Mouse (Mus musculus) stomach, postnatal 0 days (tissue): ENCODE results near the gene Grin3a. TPM values are rescaled to one million over a fixed set of nuclear protein-coding genes. Genes with fewer than 3 reads are reported as not detected.

ENCODE experiments used
- ATAC-seq: fragments of 200-750 bp; cut with Nextera tagmentation; 2 replicates; pipeline ENCODE4 v1.8.0; 2017; ENCODE audit not compliant: low FRiP score, low TSS enrichment
- DNase-seq: peaks from one replicate; pipeline ENCODE4 v3.0.0-alpha.2; 2016; ENCODE audit warnings: low spot score
- H3K27ac ChIP-seq: fragments of 300-500 bp; sonication (generic); replicated peaks from 2 replicates; pipeline ENCODE4 v1.5.1; 2014; ENCODE audit warnings: mild to moderate bottlenecking, control low read depth
- H3K27me3 ChIP-seq: fragments of 300-500 bp; sonication (generic); 2 replicates; pipeline ENCODE4 v1.6.1; 2014; ENCODE audit warnings: low read length; ENCODE audit not compliant: control insufficient read depth, insufficient read depth
- H3K36me3 ChIP-seq: fragments of 300-500 bp; sonication (generic); 2 replicates; pipeline ENCODE4 v1.6.1; 2014; ENCODE audit warnings: low read length, mixed read lengths; ENCODE audit not compliant: control insufficient read depth, insufficient read depth
- H3K4me1 ChIP-seq: fragments of 300-500 bp; sonication (generic); replicated peaks from 2 replicates; pipeline ENCODE4 v1.6.1; 2014; ENCODE audit warnings: antibody characterized with exemption; ENCODE audit not compliant: control insufficient read depth, insufficient read depth
- H3K4me2 ChIP-seq: fragments of 300-500 bp; sonication (generic); replicated peaks from 2 replicates; pipeline ENCODE4 v1.6.1; 2014; ENCODE audit warnings: low read depth, mild to moderate bottlenecking, control low read depth, moderate library complexity
- H3K4me3 ChIP-seq: fragments of 300-500 bp; sonication (generic); 2 replicates; pipeline ENCODE4 v1.5.1; 2014; ENCODE audit warnings: low read depth, low read length, control low read depth
- H3K9ac ChIP-seq: fragments of 300-500 bp; sonication (generic); 2 replicates; pipeline ENCODE4 v1.6.1; 2014; ENCODE audit warnings: mild to moderate bottlenecking, low read length, control low read depth, mixed read lengths
- H3K9me3 ChIP-seq: fragments of 300-500 bp; sonication (generic); 2 replicates; pipeline ENCODE4 v1.6.1; 2016; ENCODE audit warnings: low read length; ENCODE audit not compliant: control insufficient read depth
- CTCF ChIP-seq: IDR thresholded peaks from 2 replicates; pipeline ENCODE4 v1.5.1; 2016; ENCODE audit warnings: antibody characterized with exemption, low read depth, mild to moderate bottlenecking, moderate library complexity
- EP300 ChIP-seq: optimal IDR thresholded peaks from 2 replicates; pipeline ENCODE3; 2016; ENCODE audit warnings: antibody characterized with exemption
- WGBS: fragments of 180-500 bp; shearing (Covaris S2); extraction: QIAGEN DNeasy Blood & Tissue Kit; methylation state at CpG from one replicate; pipeline ENCODE4 v1.1.7; 2014; 5-methylcytosine and 5-hydroxymethylcytosine counted together
- polyA plus RNA-seq: library from polyadenylated mRNA; unstranded; fragments of >200 nt; fragmentation: Nextera tagmentation; extraction: Ambion mirVana; gene quantifications from 2 replicates; pipeline ENCODE4 v1.2.1, GENCODE M21; 2015

The Grin3a gene
- polyA plus RNA-seq, 1 experiment from 2014 or later = 0.46 TPM

DNA sequence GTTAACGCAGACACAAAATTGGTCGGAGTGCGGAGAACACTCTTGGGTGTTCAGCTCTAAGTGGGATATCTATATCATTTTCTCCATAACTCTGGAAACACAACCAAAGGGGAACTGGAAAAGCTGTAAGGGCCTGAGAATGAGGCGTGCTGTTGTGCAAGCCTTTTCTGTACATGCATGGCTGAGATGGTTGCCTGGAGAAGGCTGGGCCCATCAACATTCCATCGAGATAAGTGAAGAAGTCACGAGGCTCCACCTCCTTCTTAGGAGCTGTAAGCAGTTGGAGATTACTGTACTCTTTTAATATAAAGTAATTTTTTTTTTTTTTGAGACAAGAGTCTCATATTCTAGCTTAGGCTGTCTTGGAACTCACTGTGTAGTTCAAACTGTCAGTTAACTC is 169.5 kb downstream of the Grin3a start:
- H3K9ac ChIP-seq = no peak overlapping the region
- H3K27ac ChIP-seq = no peak overlapping the region
- H3K36me3 ChIP-seq = no peaks in the 10 kb centered on the region
- 70% methylated on average over 6 of the region's 6 CpGs for WGBS
- ATAC-seq (no peak), DNase-seq (no peak)
- no peaks in the 10 kb centered on the region for H3K9me3 ChIP-seq
- H3K4me1 ChIP-seq = no peaks in the 10 kb centered on the region
- H3K4me3 ChIP-seq = no peak overlapping the region
- H3K4me2 ChIP-seq = no peak overlapping the region
- no peaks in the 10 kb centered on the region for H3K27me3 ChIP-seq
- TF ChIP-seq CTCF (no peak), EP300 (no peak)

DNA sequence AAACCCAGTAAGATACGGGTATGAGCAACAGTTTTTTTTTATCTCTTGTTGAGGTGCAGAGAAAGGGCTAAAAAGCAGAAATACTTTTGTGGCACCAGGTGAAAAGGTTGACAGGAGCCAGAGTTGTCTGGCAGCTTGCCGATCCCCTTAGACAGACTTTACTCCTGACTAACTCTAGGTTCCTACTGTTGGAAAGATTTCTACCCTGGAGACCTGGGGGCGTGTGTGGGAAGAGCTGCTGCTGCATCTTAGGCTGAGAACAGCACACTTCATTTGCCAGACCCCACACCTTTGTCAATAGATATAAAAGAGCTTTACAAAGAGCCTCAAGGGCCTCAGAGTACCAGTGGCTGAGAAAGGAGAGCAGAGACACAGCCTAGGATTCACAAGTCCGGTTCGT is 180.7 kb downstream of the Grin3a start:
- H3K4me2 ChIP-seq = no peak overlapping the region
- WGBS = 83% methylated on average over 5 of the region's 5 CpGs
- no peak overlapping the region for H3K9ac ChIP-seq
- H3K4me3 ChIP-seq = no peak overlapping the region
- TF ChIP-seq EP300 (no peak), CTCF (no peak)
- no peak for ATAC-seq
- H3K9me3 ChIP-seq = no peaks in the 10 kb centered on the region
- H3K27me3 ChIP-seq = no peaks in the 10 kb centered on the region
- no peaks in the 10 kb centered on the region for H3K4me1 ChIP-seq
- no peak for DNase-seq
- H3K36me3 ChIP-seq = peaks cover 4% of the 10 kb centered on the region
- no peak overlapping the region for H3K27ac ChIP-seq

DNA sequence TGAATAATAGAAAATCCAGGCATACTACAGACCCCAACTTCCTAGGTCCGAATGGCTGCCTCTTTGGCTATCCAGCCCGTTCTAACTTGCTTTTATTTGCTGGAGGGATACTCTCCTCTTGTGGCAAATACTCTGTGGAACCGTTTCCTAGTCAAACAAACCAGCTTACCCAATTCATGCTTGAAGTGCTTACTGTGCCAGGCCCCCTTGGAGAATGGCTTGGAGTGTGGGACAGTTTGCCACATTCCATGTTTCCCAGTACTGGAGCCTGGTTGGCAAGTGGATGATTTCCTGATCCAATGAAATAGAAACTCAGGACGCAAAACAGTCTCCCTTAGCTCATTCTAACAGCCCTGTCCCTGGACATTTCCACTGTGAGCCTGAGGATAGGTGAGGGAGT is 183.3 kb downstream of the Grin3a start:
- peaks cover 4% of the 10 kb centered on the region for H3K36me3 ChIP-seq
- no peak overlapping the region for H3K4me3 ChIP-seq
- TF ChIP-seq EP300 (no peak), CTCF (no peak)
- ATAC-seq = no peak
- DNase-seq = no peak
- H3K9me3 ChIP-seq = no peaks in the 10 kb centered on the region
- H3K27me3 ChIP-seq = no peaks in the 10 kb centered on the region
- H3K27ac ChIP-seq = no peak overlapping the region
- no peak overlapping the region for H3K9ac ChIP-seq
- H3K4me2 ChIP-seq = no peak overlapping the region
- H3K4me1 ChIP-seq = no peaks in the 10 kb centered on the region
- WGBS = 89% methylated on average over 4 of the region's 4 CpGs

DNA sequence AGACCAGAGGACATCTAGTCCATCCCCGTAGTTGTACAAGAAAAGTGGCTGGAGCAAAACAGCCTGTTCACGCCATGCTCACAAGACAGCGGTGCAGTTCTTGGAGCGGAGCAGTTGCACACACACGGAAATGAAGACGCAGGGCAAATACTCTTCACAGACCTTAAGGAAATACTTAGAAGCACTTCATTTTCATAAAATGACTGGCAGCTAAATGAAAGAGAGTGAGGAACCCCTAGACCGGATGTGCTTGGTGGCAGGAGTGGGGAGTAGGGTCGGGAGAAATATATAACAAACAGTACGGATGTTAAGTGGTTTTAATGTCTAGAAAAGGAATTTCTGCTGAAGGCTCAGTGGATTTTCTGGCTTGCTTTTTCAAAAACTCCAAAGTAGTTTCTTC is 183.9 kb downstream of the Grin3a start:
- no peak for ATAC-seq
- no peak for TF ChIP-seq EP300
- TF ChIP-seq CTCF = no peak
- Histone ChIP-seq H3K27me3 (no peaks in the 10 kb centered on the region), H3K9ac (no peak overlapping the region), H3K4me1 (no peaks in the 10 kb centered on the region), H3K27ac (no peak overlapping the region), H3K4me2 (no peak overlapping the region), H3K4me3 (no peak overlapping the region), H3K36me3 (peaks cover 4% of the 10 kb centered on the region), H3K9me3 (no peaks in the 10 kb centered on the region)
- 96% methylated on average over 9 of the region's 9 CpGs for WGBS
- no peak for DNase-seq

DNA sequence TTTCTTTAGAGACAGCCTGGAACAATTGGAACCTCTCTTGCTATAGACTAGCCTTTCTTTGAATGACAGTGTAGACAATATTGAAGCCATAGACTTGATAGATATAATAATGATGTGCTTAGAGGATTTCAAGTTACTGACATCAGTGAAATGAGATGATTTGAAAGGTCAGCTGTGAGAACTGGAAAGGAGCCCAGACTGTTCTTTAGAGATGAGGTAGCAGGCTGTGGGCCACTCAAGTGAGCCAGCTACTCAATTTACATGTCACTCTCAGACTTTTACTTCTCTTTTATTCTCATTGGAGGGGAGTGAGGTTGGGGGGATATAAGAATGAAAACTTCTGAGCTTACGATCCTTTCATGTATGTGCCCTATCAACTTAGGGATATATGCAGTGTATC is 186.1 kb downstream of the Grin3a start:
- H3K27me3 ChIP-seq = no peaks in the 10 kb centered on the region
- H3K4me2 ChIP-seq = no peak overlapping the region
- 89% methylated on average over 1 of the region's 1 CpGs for WGBS
- no peak for DNase-seq
- no peak for ATAC-seq
- peaks cover 13% of the 10 kb centered on the region for H3K36me3 ChIP-seq
- no peaks in the 10 kb centered on the region for H3K4me1 ChIP-seq
- H3K27ac ChIP-seq = no peak overlapping the region
- H3K9ac ChIP-seq = no peak overlapping the region
- H3K9me3 ChIP-seq = no peaks in the 10 kb centered on the region
- TF ChIP-seq CTCF (no peak), EP300 (no peak)
- H3K4me3 ChIP-seq = no peak overlapping the region

DNA sequence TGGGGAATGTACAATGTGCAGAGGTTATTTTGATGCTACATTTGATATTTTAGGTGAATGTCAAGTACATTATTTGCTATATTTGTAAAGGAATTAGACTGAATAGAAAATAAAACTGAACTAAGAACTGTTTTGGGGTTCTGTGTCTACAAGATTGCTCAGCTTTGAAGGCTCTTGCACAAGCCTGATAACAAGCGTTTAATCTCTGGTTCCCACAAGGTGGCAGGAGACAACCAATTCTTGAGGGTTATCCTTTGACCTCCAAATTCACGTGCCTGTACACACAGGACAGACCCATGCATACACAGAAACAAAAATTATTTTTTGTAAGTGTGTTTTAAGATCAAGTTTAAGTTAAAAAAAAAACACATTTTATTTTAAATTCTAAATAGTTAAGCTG is 205.6 kb downstream of the Grin3a start:
- no peaks in the 10 kb centered on the region for H3K4me1 ChIP-seq
- H3K9me3 ChIP-seq = no peaks in the 10 kb centered on the region
- no peak overlapping the region for H3K27ac ChIP-seq
- no peaks in the 10 kb centered on the region for H3K27me3 ChIP-seq
- TF ChIP-seq EP300 (no peak), CTCF (peak; percentile 32; the same call in 1 of the 2 replicates)
- DNase-seq (no peak), ATAC-seq (no peak)
- peaks cover 16% of the 10 kb centered on the region for H3K36me3 ChIP-seq
- H3K9ac ChIP-seq = no peak overlapping the region
- no peak overlapping the region for H3K4me2 ChIP-seq
- no peak overlapping the region for H3K4me3 ChIP-seq
- WGBS = 56% methylated on average over 2 of the region's 2 CpGs

DNA sequence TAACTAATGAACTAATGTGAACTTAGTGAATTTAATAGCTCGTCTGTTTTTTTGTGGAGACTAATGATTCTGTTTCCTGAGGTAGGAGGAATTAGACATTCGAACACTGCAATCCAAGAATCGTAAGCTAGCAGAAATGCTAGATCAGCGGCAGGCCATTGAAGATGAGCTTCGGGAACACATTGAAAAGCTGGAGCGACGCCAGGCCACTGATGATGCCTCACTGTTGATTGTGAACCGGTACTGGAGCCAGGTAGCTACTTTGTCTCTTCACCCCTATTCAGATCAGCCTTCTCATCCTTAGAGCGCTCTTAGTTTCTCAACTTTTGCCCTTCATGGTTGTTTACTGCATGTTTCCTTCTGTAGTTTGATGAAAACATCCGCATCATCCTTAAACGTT is 207.7 kb downstream of the Grin3a start:
- no peak overlapping the region for H3K4me3 ChIP-seq
- H3K9ac ChIP-seq = no peak overlapping the region
- no peak overlapping the region for H3K27ac ChIP-seq
- H3K9me3 ChIP-seq = no peaks in the 10 kb centered on the region
- WGBS = 91% methylated on average over 11 of the region's 11 CpGs
- no peaks in the 10 kb centered on the region for H3K4me1 ChIP-seq
- TF ChIP-seq EP300 (no peak), CTCF (no peak)
- ATAC-seq = no peak
- no peak overlapping the region for H3K4me2 ChIP-seq
- H3K27me3 ChIP-seq = no peaks in the 10 kb centered on the region
- DNase-seq = no peak
- H3K36me3 ChIP-seq = peaks cover 11% of the 10 kb centered on the region
